Mouse (Mus musculus): ENCODE results near the gene Srebf2. TPM values are rescaled to one million over a fixed set of nuclear protein-coding genes. Genes with fewer than 3 reads are reported as not detected.
A peak's percentile ranks its signal among the peaks of the same experiment; 100 is the strongest.
"Not testable (repeated sequence)": the region's sequence is repeated elsewhere in the genome, so short reads cannot be mapped to it uniquely, and the experiment has no call there.

Gene Srebf2
- polyA plus RNA-seq, 1 experiment from 2014 or later, result 73.8 TPM

DNA sequence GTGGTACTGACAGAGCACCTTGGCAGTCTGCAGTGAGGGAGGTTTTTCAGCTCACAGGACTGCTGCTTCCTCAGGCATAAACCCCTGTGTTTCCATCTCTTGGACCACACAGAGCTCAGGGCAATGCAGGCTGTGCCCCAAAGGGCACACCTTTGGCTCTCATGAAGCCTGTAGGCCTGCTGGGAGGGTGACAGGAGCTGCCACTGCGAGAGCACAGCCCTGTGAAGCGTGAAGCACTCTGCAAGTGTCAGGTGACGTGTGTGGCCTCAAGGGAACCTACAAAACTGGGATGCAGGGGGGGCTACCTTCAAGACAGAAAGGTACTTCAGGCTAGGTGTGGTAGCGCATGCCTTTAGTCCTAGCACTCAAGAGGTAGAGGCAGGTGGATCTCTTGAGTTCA is 85.7 kb downstream of the Srebf2 start:
- no peaks in the 10 kb centered on the region for H3K36me3 ChIP-seq
- H3K9ac ChIP-seq, result no peak overlapping the region
- no peaks in the 10 kb centered on the region for H3K9me3 ChIP-seq (replicated peaks)
- H3K4me1 ChIP-seq (replicated peaks), result peaks cover 10% of the 10 kb centered on the region
- H3K4me3 ChIP-seq, result no peak overlapping the region
- H3K27me3 ChIP-seq, result peaks cover 10% of the 10 kb centered on the region; the same call in 1 of the 2 replicates
- no peak for ATAC-seq (replicated peaks; ENCODE audit: insufficient number of reproducible peaks, insufficient read depth, low FRiP score, low read depth)
- no peak overlapping the region for H3K27ac ChIP-seq
- WGBS, result 73% methylated on average over 4 of the region's 4 CpGs
- H3K4me2 ChIP-seq, result no peak overlapping the region

DNA sequence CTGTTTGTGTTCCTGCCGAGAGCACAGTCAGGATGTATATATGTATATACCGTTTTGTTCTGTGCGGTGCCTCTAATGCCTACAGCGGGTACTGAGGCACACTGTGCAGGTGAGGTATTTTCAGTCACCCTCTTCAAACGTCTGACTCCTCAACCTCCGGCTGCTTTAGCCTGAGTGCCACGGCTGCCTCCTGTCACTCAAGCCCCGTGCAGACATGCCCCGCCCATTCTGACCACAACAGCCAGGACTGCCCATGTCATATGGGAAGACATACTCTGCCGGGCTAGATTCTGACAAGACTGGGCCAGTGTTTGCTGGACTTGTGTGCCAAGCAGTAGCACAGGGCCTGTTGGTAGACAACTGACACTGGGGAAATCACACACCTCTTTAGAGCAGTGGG is 88.7 kb downstream of the Srebf2 start:
- 0 out of 2 replicates have a peak, but pooled peaks cover 4% of the 10 kb centered on the region for H3K4me1 ChIP-seq (replicated peaks)
- ATAC-seq (replicated peaks; ENCODE audit: insufficient number of reproducible peaks, insufficient read depth, low FRiP score, low read depth), result no peak
- H3K36me3 ChIP-seq, result no peaks in the 10 kb centered on the region
- WGBS, result 55% methylated on average over 10 of the region's 10 CpGs
- H3K9me3 ChIP-seq (replicated peaks), result no peaks in the 10 kb centered on the region
- H3K27ac ChIP-seq, result no peak overlapping the region
- H3K9ac ChIP-seq, result no peak overlapping the region; the same call in 1 of the 2 replicates
- H3K4me3 ChIP-seq, result no peak overlapping the region
- no peak overlapping the region for H3K4me2 ChIP-seq
- H3K27me3 ChIP-seq, result no peaks in the 10 kb centered on the region; the same call in 1 of the 2 replicates

GRCm38 (mm10) chr15:82236565-82236964 is 89.6 kb downstream of the Srebf2 start:
- H3K9me3 ChIP-seq (replicated peaks), result no peaks in the 10 kb centered on the region
- no peak overlapping the region for H3K27ac ChIP-seq
- H3K4me2 ChIP-seq, result no peak overlapping the region
- H3K36me3 ChIP-seq, result no peaks in the 10 kb centered on the region
- WGBS, result 20% methylated on average over 5 of the region's 5 CpGs
- 0 out of 2 replicates have a peak, but pooled peaks have one; percentile 43 for ATAC-seq (replicated peaks; ENCODE audit: insufficient number of reproducible peaks, insufficient read depth, low FRiP score, low read depth)
- H3K4me3 ChIP-seq, result no peak overlapping the region
- H3K4me1 ChIP-seq (replicated peaks), result 0 out of 2 replicates have a peak, but pooled peaks cover 4% of the 10 kb centered on the region
- no peaks in the 10 kb centered on the region for H3K27me3 ChIP-seq
- H3K9ac ChIP-seq, result no peak overlapping the region

GRCm38 (mm10) chr15:82243311-82243710 is 96.3 kb downstream of the Srebf2 start:
- H3K27ac ChIP-seq, result no peak overlapping the region
- no peak for ATAC-seq (replicated peaks; ENCODE audit: insufficient number of reproducible peaks, insufficient read depth, low FRiP score, low read depth)
- peaks cover 7% of the 10 kb centered on the region for H3K4me1 ChIP-seq (replicated peaks)
- peak overlapping the region; percentile 64 for H3K9ac ChIP-seq
- H3K4me2 ChIP-seq, result peak overlapping the region; percentile 92
- no peaks in the 10 kb centered on the region for H3K27me3 ChIP-seq
- WGBS, result 73% methylated on average over 3 of the region's 3 CpGs
- peak overlapping the region; percentile 89 for H3K4me3 ChIP-seq
- no peaks in the 10 kb centered on the region for H3K36me3 ChIP-seq
- H3K9me3 ChIP-seq (replicated peaks), result no peaks in the 10 kb centered on the region

DNA sequence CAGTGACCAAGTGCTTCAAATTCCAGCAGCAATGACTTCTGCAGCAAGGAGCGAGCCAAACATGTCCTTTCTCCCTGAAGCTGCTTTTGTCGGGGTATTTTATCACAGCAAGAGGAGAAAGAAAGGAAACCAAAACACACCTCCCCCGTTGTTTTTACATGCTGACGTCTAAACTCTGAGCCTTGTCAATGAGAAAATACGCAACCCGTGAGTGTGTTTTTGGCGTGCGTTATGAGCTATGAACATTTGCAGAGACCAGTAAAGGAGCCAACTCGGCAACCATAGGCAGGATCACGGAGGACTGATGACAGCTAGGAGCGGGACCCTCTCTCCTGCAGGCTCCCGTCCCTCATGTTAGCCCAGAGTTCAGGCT is 96.7 kb downstream of the Srebf2 start:
- Histone ChIP-seq H3K9me3 (replicated peaks) (no peaks in the 10 kb centered on the region), H3K27ac (peak overlapping the region; percentile 84; the same call in 1 of the 2 replicates), H3K4me3 (peak overlapping the region; percentile 89), H3K36me3 (no peaks in the 10 kb centered on the region), H3K4me1 (replicated peaks) (peaks cover 7% of the 10 kb centered on the region), H3K4me2 (peak overlapping the region; percentile 92), H3K9ac (peak overlapping the region; percentile 64), H3K27me3 (no peaks in the 10 kb centered on the region)
- WGBS, result 1% methylated on average over 12 of the region's 12 CpGs
- ATAC-seq (replicated peaks; ENCODE audit: insufficient number of reproducible peaks, insufficient read depth, low FRiP score, low read depth), result no peak

- Histone ChIP-seq H3K27me3 (no peaks in the 10 kb centered on the region), H3K4me3 (peak within 1 kb of the TSS; percentile 89), H3K36me3 (no peaks in the 10 kb centered on the region), H3K27ac (peak within 1 kb of the TSS; percentile 84), H3K4me1 (replicated peaks) (peaks cover 7% of the 10 kb centered on the region), H3K9ac (peak within 1 kb of the TSS; percentile 64), H3K9me3 (replicated peaks) (no peaks in the 10 kb centered on the region), H3K4me2 (peak within 1 kb of the TSS; percentile 92)
- WGBS, result under 1% methylated on average over 65 of the region's 65 CpGs
- ATAC-seq (replicated peaks; ENCODE audit: insufficient number of reproducible peaks, insufficient read depth, low FRiP score, low read depth), result peak; percentile 96
These were observed 97.3 kb downstream of the Srebf2 start, which contains the start of gene Cenpm for GRCm38 (mm10) chr15:82244115-82244804. TSS of gene Cenpm (minus strand) at chr15:82244748.

GRCm38 (mm10) chr15:82244805-82245161 is 97.8 kb downstream of the Srebf2 start:
- H3K36me3 ChIP-seq; H3K27me3 ChIP-seq; H3K4me1 ChIP-seq (replicated peaks); H3K9me3 ChIP-seq (replicated peaks): not testable (repeated sequence)
- Histone ChIP-seq H3K4me3 (peak overlapping the region; percentile 89), H3K9ac (peak overlapping the region; percentile 64), H3K4me2 (peak overlapping the region; percentile 92), H3K27ac (peak overlapping the region; percentile 84)
- ATAC-seq (replicated peaks; ENCODE audit: insufficient number of reproducible peaks, insufficient read depth, low FRiP score, low read depth), result 0 out of 2 replicates have a peak, but pooled peaks have one; percentile 2
- 21% methylated on average over 9 of the region's 9 CpGs for WGBS

- Histone ChIP-seq H3K27me3 (no peaks in the 10 kb centered on the region), H3K9me3 (replicated peaks) (no peaks in the 10 kb centered on the region; the same call in 1 of the 2 replicates), H3K27ac (no peak overlapping the region), H3K4me3 (no peak overlapping the region), H3K36me3 (no peaks in the 10 kb centered on the region), H3K4me1 (replicated peaks) (peaks cover 7% of the 10 kb centered on the region), H3K9ac (no peak overlapping the region), H3K4me2 (no peak overlapping the region)
- ATAC-seq (replicated peaks; ENCODE audit: insufficient number of reproducible peaks, insufficient read depth, low FRiP score, low read depth), result no peak
- WGBS, result 67% methylated on average over 3 of the region's 3 CpGs
These were observed 100.3 kb downstream of the Srebf2 start for GRCm38 (mm10) chr15:82247131-82247776.

DNA sequence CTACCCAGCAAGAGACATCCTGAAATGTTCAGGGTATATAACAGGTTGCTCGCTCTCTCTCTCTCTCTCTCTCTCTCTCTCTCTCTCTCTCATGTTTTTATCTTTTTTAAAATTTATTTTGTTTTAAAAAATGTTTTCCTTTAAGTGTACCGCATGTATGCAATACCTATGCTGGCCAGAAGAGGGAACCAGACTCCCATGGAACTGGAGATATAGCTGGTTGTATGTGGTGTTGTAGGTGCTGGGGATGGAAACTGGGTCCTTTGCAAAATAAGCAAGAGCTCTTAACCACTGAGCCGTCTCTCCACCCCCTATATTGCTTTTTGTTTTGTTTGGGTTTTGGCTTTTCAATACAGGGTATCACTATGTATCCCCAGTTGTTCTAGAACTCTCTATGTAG is 104.6 kb downstream of the Srebf2 start:
- Histone ChIP-seq H3K36me3 (no peaks in the 10 kb centered on the region), H3K27ac (no peak overlapping the region), H3K4me1 (replicated peaks) (peaks cover 4% of the 10 kb centered on the region), H3K4me2 (no peak overlapping the region), H3K4me3 (no peak overlapping the region), H3K9me3 (replicated peaks) (no peaks in the 10 kb centered on the region; the same call in 1 of the 2 replicates), H3K27me3 (peaks cover 4% of the 10 kb centered on the region; the same call in 1 of the 2 replicates), H3K9ac (no peak overlapping the region)
- ATAC-seq (replicated peaks; ENCODE audit: insufficient number of reproducible peaks, insufficient read depth, low FRiP score, low read depth), result no peak
- WGBS, result 94% methylated on average over 3 of the region's 3 CpGs

GRCm38 (mm10) chr15:82252097-82252496 is 105.1 kb downstream of the Srebf2 start, which contains the start of gene 1500009C09Rik:
TSS of gene 1500009C09Rik (plus strand) at chr15:82252397.
- Histone ChIP-seq H3K27ac (no peak within 1 kb of the TSS), H3K9me3 (replicated peaks) (no peaks in the 10 kb centered on the region; the same call in 1 of the 2 replicates), H3K4me3 (no peak within 1 kb of the TSS), H3K9ac (no peak within 1 kb of the TSS), H3K27me3 (peaks cover 4% of the 10 kb centered on the region; the same call in 1 of the 2 replicates), H3K4me2 (no peak within 1 kb of the TSS), H3K4me1 (replicated peaks) (peaks cover 4% of the 10 kb centered on the region), H3K36me3 (no peaks in the 10 kb centered on the region)
- WGBS, result 73% methylated on average over 6 of the region's 6 CpGs
- no peak for ATAC-seq (replicated peaks; ENCODE audit: insufficient number of reproducible peaks, insufficient read depth, low FRiP score, low read depth)
